Mouse (Mus musculus) activated CD4-positive, CD25-positive, alpha-beta regulatory T cell, adult 9 weeks (primary cell): ENCODE measurements around the gene Ano3. TPM values are rescaled to one million over a fixed set of nuclear protein-coding genes. Genes with fewer than 3 reads are reported as not detected.

Experiments used
- polyA plus RNA-seq: library from polyadenylated mRNA; unstranded; fragments of 100-300 nt; shearing (Covaris generic); gene quantifications from one replicate; pipeline ENCODE4 v1.2.1, GENCODE M21; 2017

Ano3 gene
- not detected for polyA plus RNA-seq

GRCm38 (mm10) chr2:110950823-110951222 lies at the start of gene Ano3:
Gene Ano3, minus strand, starts transcription at chr2:110950923.

GRCm38 (mm10) chr2:110721290-110721753 lies 229.4 kb downstream of the Ano3 start, which contains the start of gene Muc15:
Gene Muc15, plus strand, starts transcription at chr2:110721340.

Other genes starting within 250 kb of the Ano3 start
- gene Muc15, start 229.6 kb downstream of the Ano3 start, polyA plus RNA-seq: not detected
- gene Gm13941, start 155.1 kb upstream of the Ano3 start, polyA plus RNA-seq: not detected
- gene Gm15130, start 202.0 kb upstream of the Ano3 start, polyA plus RNA-seq: not detected